Mouse (Mus musculus): ENCODE results near the gene Npas3. TPM values are rescaled to one million over a fixed set of nuclear protein-coding genes. Genes with fewer than 3 reads are reported as not detected.
A peak's percentile ranks its signal among the peaks of the same experiment; 100 is the strongest.

Gene Npas3
- polyA plus RNA-seq, 1 experiment from 2014 or later, result 0.49 TPM

GRCm38 (mm10) chr12:53320526-53320925 is 72.0 kb downstream of the Npas3 start:
- WGBS, result 70% methylated on average over 2 of the region's 2 CpGs
- Histone ChIP-seq H3K27ac (ENCODE audit: low read length) (no peak overlapping the region), H3K27me3 (ENCODE audit: control insufficient read depth, insufficient read depth, low read length) (no peaks in the 10 kb centered on the region), H3K4me3 (ENCODE audit: low read length) (no peak overlapping the region), H3K4me2 (ENCODE audit: low read depth, low read length) (no peak overlapping the region), H3K9ac (ENCODE audit: low read length) (no peak overlapping the region), H3K4me1 (ENCODE audit: control insufficient read depth, insufficient read depth, low read length) (no peaks in the 10 kb centered on the region), H3K9me3 (replicated peaks; ENCODE audit: control insufficient read depth, low read length) (no peaks in the 10 kb centered on the region), H3K36me3 (ENCODE audit: control insufficient read depth, insufficient read depth) (no peaks in the 10 kb centered on the region)
- ATAC-seq (replicated peaks; ENCODE audit: extremely low read depth, insufficient read depth, low FRiP score), result 0 out of 2 replicates have a peak, but pooled peaks have one; percentile 10

GRCm38 (mm10) chr12:53321018-53321417 is 72.5 kb downstream of the Npas3 start:
- H3K27me3 ChIP-seq (ENCODE audit: control insufficient read depth, insufficient read depth, low read length), result no peaks in the 10 kb centered on the region
- H3K4me2 ChIP-seq (ENCODE audit: low read depth, low read length), result no peak overlapping the region
- WGBS, result 68% methylated on average over 12 of the region's 12 CpGs
- no peak overlapping the region for H3K9ac ChIP-seq (ENCODE audit: low read length)
- ATAC-seq (replicated peaks; ENCODE audit: extremely low read depth, insufficient read depth, low FRiP score), result no peak
- H3K9me3 ChIP-seq (replicated peaks; ENCODE audit: control insufficient read depth, low read length), result no peaks in the 10 kb centered on the region
- no peak overlapping the region for H3K27ac ChIP-seq (ENCODE audit: low read length)
- no peaks in the 10 kb centered on the region for H3K4me1 ChIP-seq (ENCODE audit: control insufficient read depth, insufficient read depth, low read length)
- no peak overlapping the region for H3K4me3 ChIP-seq (ENCODE audit: low read length)
- no peaks in the 10 kb centered on the region for H3K36me3 ChIP-seq (ENCODE audit: control insufficient read depth, insufficient read depth)

- Histone ChIP-seq H3K4me1 (ENCODE audit: control insufficient read depth, insufficient read depth, low read length) (no peaks in the 10 kb centered on the region), H3K4me3 (ENCODE audit: low read length) (no peak overlapping the region), H3K4me2 (ENCODE audit: low read depth, low read length) (no peak overlapping the region), H3K27me3 (ENCODE audit: control insufficient read depth, insufficient read depth, low read length) (no peaks in the 10 kb centered on the region), H3K9me3 (replicated peaks; ENCODE audit: control insufficient read depth, low read length) (no peaks in the 10 kb centered on the region), H3K27ac (ENCODE audit: low read length) (no peak overlapping the region), H3K9ac (ENCODE audit: low read length) (no peak overlapping the region), H3K36me3 (ENCODE audit: control insufficient read depth, insufficient read depth) (no peaks in the 10 kb centered on the region)
- 71% methylated on average over 2 of the region's 2 CpGs for WGBS
- ATAC-seq (replicated peaks; ENCODE audit: extremely low read depth, insufficient read depth, low FRiP score), result no peak
Measured at GRCm38 (mm10) chr12:53321944-53322343, 73.5 kb downstream of the Npas3 start.

- H3K4me1 ChIP-seq (ENCODE audit: control insufficient read depth, insufficient read depth, low read length), result no peaks in the 10 kb centered on the region; the same call in 1 of the 2 replicates
- no peak overlapping the region for H3K4me3 ChIP-seq (ENCODE audit: low read length)
- no peak for ATAC-seq (replicated peaks; ENCODE audit: extremely low read depth, insufficient read depth, low FRiP score)
- H3K9me3 ChIP-seq (replicated peaks; ENCODE audit: control insufficient read depth, low read length), result no peaks in the 10 kb centered on the region
- H3K4me2 ChIP-seq (ENCODE audit: low read depth, low read length), result no peak overlapping the region
- no peaks in the 10 kb centered on the region for H3K27me3 ChIP-seq (ENCODE audit: control insufficient read depth, insufficient read depth, low read length)
- H3K36me3 ChIP-seq (ENCODE audit: control insufficient read depth, insufficient read depth), result no peaks in the 10 kb centered on the region
- 48% methylated on average over 3 of the region's 3 CpGs for whole genome bisulfite sequencing
- no peak overlapping the region for H3K9ac ChIP-seq (ENCODE audit: low read length)
- H3K27ac ChIP-seq (ENCODE audit: low read length), result no peak overlapping the region
Measured at GRCm38 (mm10) chr12:53327653-53328188, 79.2 kb downstream of the Npas3 start.

GRCm38 (mm10) chr12:53328257-53328736 is 79.8 kb downstream of the Npas3 start:
- H3K9ac ChIP-seq (ENCODE audit: low read length), result no peak overlapping the region
- peak; percentile 69; the same call in 1 of the 2 replicates for ATAC-seq (replicated peaks; ENCODE audit: extremely low read depth, insufficient read depth, low FRiP score)
- H3K27ac ChIP-seq (ENCODE audit: low read length), result no peak overlapping the region
- no peak overlapping the region for H3K4me3 ChIP-seq (ENCODE audit: low read length)
- 30% methylated on average over 5 of the region's 5 CpGs for WGBS
- H3K9me3 ChIP-seq (replicated peaks; ENCODE audit: control insufficient read depth, low read length), result no peaks in the 10 kb centered on the region
- H3K4me1 ChIP-seq (ENCODE audit: control insufficient read depth, insufficient read depth, low read length), result no peaks in the 10 kb centered on the region; the same call in 1 of the 2 replicates
- H3K36me3 ChIP-seq (ENCODE audit: control insufficient read depth, insufficient read depth), result no peaks in the 10 kb centered on the region
- H3K4me2 ChIP-seq (ENCODE audit: low read depth, low read length), result peak overlapping the region; percentile 15; the same call in 1 of the 2 replicates
- H3K27me3 ChIP-seq (ENCODE audit: control insufficient read depth, insufficient read depth, low read length), result no peaks in the 10 kb centered on the region

GRCm38 (mm10) chr12:53330141-53330540 is 81.7 kb downstream of the Npas3 start:
- Histone ChIP-seq H3K4me2 (ENCODE audit: low read depth, low read length) (no peak overlapping the region), H3K9me3 (replicated peaks; ENCODE audit: control insufficient read depth, low read length) (no peaks in the 10 kb centered on the region), H3K4me3 (ENCODE audit: low read length) (no peak overlapping the region), H3K9ac (ENCODE audit: low read length) (no peak overlapping the region), H3K4me1 (ENCODE audit: control insufficient read depth, insufficient read depth, low read length) (no peaks in the 10 kb centered on the region; the same call in 1 of the 2 replicates), H3K27me3 (ENCODE audit: control insufficient read depth, insufficient read depth, low read length) (no peaks in the 10 kb centered on the region), H3K36me3 (ENCODE audit: control insufficient read depth, insufficient read depth) (no peaks in the 10 kb centered on the region), H3K27ac (ENCODE audit: low read length) (no peak overlapping the region)
- ATAC-seq (replicated peaks; ENCODE audit: extremely low read depth, insufficient read depth, low FRiP score), result no peak
- WGBS, result 77% methylated on average over 6 of the region's 6 CpGs

- ATAC-seq (replicated peaks; ENCODE audit: extremely low read depth, insufficient read depth, low FRiP score), result no peak
- Histone ChIP-seq H3K4me3 (ENCODE audit: low read length) (no peak overlapping the region), H3K27ac (ENCODE audit: low read length) (no peak overlapping the region), H3K9ac (ENCODE audit: low read length) (no peak overlapping the region), H3K27me3 (ENCODE audit: control insufficient read depth, insufficient read depth, low read length) (no peaks in the 10 kb centered on the region), H3K4me2 (ENCODE audit: low read depth, low read length) (no peak overlapping the region), H3K9me3 (replicated peaks; ENCODE audit: control insufficient read depth, low read length) (no peaks in the 10 kb centered on the region), H3K4me1 (ENCODE audit: control insufficient read depth, insufficient read depth, low read length) (no peaks in the 10 kb centered on the region; the same call in 1 of the 2 replicates), H3K36me3 (ENCODE audit: control insufficient read depth, insufficient read depth) (no peaks in the 10 kb centered on the region)
- 76% methylated on average over 9 of the region's 9 CpGs for WGBS
Measured at GRCm38 (mm10) chr12:53331391-53331790, 82.9 kb downstream of the Npas3 start.

GRCm38 (mm10) chr12:53331800-53332199 is 83.3 kb downstream of the Npas3 start:
- no peaks in the 10 kb centered on the region for H3K27me3 ChIP-seq (ENCODE audit: control insufficient read depth, insufficient read depth, low read length)
- H3K4me1 ChIP-seq (ENCODE audit: control insufficient read depth, insufficient read depth, low read length), result no peaks in the 10 kb centered on the region; the same call in 1 of the 2 replicates
- no peak for ATAC-seq (replicated peaks; ENCODE audit: extremely low read depth, insufficient read depth, low FRiP score)
- no peak overlapping the region for H3K27ac ChIP-seq (ENCODE audit: low read length)
- no peaks in the 10 kb centered on the region for H3K36me3 ChIP-seq (ENCODE audit: control insufficient read depth, insufficient read depth)
- WGBS, result 69% methylated on average over 3 of the region's 3 CpGs
- H3K9me3 ChIP-seq (replicated peaks; ENCODE audit: control insufficient read depth, low read length), result no peaks in the 10 kb centered on the region
- no peak overlapping the region for H3K9ac ChIP-seq (ENCODE audit: low read length)
- H3K4me2 ChIP-seq (ENCODE audit: low read depth, low read length), result no peak overlapping the region
- no peak overlapping the region for H3K4me3 ChIP-seq (ENCODE audit: low read length)

- Histone ChIP-seq H3K27me3 (ENCODE audit: control insufficient read depth, insufficient read depth, low read length) (no peaks in the 10 kb centered on the region), H3K27ac (ENCODE audit: low read length) (no peak overlapping the region), H3K4me3 (ENCODE audit: low read length) (no peak overlapping the region), H3K4me1 (ENCODE audit: control insufficient read depth, insufficient read depth, low read length) (peaks cover 2% of the 10 kb centered on the region; the same call in 1 of the 2 replicates), H3K4me2 (ENCODE audit: low read depth, low read length) (no peak overlapping the region), H3K36me3 (ENCODE audit: control insufficient read depth, insufficient read depth) (no peaks in the 10 kb centered on the region), H3K9me3 (replicated peaks; ENCODE audit: control insufficient read depth, low read length) (no peaks in the 10 kb centered on the region), H3K9ac (ENCODE audit: low read length) (no peak overlapping the region)
- no peak for ATAC-seq (replicated peaks; ENCODE audit: extremely low read depth, insufficient read depth, low FRiP score)
- 70% methylated on average over 2 of the region's 2 CpGs for WGBS
Measured at GRCm38 (mm10) chr12:53333251-53333650, 84.8 kb downstream of the Npas3 start.
